Mouse (Mus musculus) heart, postnatal 0 days (tissue): ENCODE results near the gene Col18a1.

Experiments used
- CTCF ChIP-seq: IDR thresholded peaks from 2 replicates; pipeline ENCODE4 v1.5.1; 2016; ENCODE audit warnings: antibody characterized with exemption, control low read depth, low read depth
- EP300 ChIP-seq: IDR thresholded peaks from 2 replicates; pipeline ENCODE4 v1.6.1; 2016; ENCODE audit warnings: antibody characterized with exemption, low read depth

GRCm38 (mm10) chr10:77215641-77216040 lies 49.3 kb upstream of the Col18a1 start:
- TF ChIP-seq CTCF = no peak
- TF ChIP-seq EP300 = no peak
